Comparison of ENCODE assay signal across 15 mouse cellular contexts in the genomic region with DNA sequence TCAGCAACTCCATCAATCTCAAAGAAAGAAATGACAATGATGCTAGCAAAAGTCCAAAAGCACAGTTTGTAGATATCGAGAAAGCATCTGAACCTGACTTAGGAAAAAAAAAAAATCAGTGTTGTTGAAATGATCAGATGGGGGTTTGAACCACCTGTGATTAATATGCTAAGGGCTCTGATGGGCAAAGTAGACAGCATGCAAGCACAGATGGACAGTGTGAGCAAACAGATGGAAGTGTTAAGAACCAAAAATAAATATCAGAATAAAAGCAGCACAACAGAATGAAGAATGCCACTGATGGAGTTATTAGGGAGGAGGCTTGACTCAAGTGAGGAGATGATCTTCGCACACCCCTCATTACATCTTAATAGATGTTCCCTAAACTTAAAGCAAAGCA.
"Had no signal": no experiment of that assay in that cellular context is flagged by ENCODE, and none has a peak within 500 bp of the region (broad histone marks: within the 10 kb centered on the region; RNA-seq: fewer than 3 reads in every experiment).

No protein-coding gene starts in this region.

- H3K9ac ChIP-seq: limb, embryonic 13.5 days; liver, embryonic 14.5 days; midbrain, embryonic 12.5 days; neural tube, embryonic 13.5 days; stomach, embryonic 15.5 days had no signal

- H3K27me3 ChIP-seq: limb, embryonic 13.5 days; midbrain, embryonic 12.5 days; neural tube, embryonic 13.5 days; stomach, embryonic 15.5 days had no signal

- H3K9me3 ChIP-seq: limb, embryonic 13.5 days; midbrain, embryonic 12.5 days; neural tube, embryonic 13.5 days; stomach, embryonic 15.5 days had no signal

- H3K36me3 ChIP-seq: limb, embryonic 13.5 days; midbrain, embryonic 12.5 days; neural tube, embryonic 13.5 days; stomach, embryonic 15.5 days had no signal

- H3K4me2 ChIP-seq: limb, embryonic 13.5 days; midbrain, embryonic 12.5 days; neural tube, embryonic 13.5 days; stomach, embryonic 15.5 days had no signal

- ATAC-seq: midbrain, embryonic 16.5 days had no signal

- H3K4me1 ChIP-seq: limb, embryonic 13.5 days; midbrain, embryonic 12.5 days; neural tube, embryonic 13.5 days; stomach, embryonic 15.5 days had no signal

- DNase-seq: kidney, adult 2 months; kidney, postnatal 36 days; left cerebral cortex, postnatal 4 days; lung, adult 18-20 months; retina, postnatal 1 day; right cerebral cortex, postnatal 4 days; spleen, adult 18-20 months; thymus, adult 2 months; thymus, postnatal 36 days had no signal

- H3K4me3 ChIP-seq: limb, embryonic 13.5 days; midbrain, embryonic 12.5 days; neural tube, embryonic 13.5 days; stomach, embryonic 15.5 days had no signal

- H3K27ac ChIP-seq: limb, embryonic 13.5 days; liver, embryonic 14.5 days; midbrain, embryonic 12.5 days; neural tube, embryonic 13.5 days; stomach, embryonic 15.5 days had no signal
